Mouse (Mus musculus) layer of hippocampus, adult 2 months (tissue): ENCODE data around the gene Krt87. TPM values are rescaled to one million over a fixed set of nuclear protein-coding genes. Genes with fewer than 3 reads are reported as not detected.

Experiments
- DNase-seq, 2 experiments: peaks; one replicate each; pipeline ENCODE4 v3.0.0; 2022; ENCODE audit warnings: low spot score in 2 of 2
- H3K27ac ChIP-seq: fragments of 200-600 bp; 2 replicates; pipeline ENCODE4 v1.8.1; 2022
- H3K4me3 ChIP-seq: fragments of 200-600 bp; 2 replicates; pipeline ENCODE4 v1.8.1; 2022; ENCODE audit warnings: mild to moderate bottlenecking
- CTCF ChIP-seq: fragments of 200-600 bp; conservative IDR thresholded peaks from 2 replicates; pipeline ENCODE4 v1.8.1; 2022; ENCODE audit warnings: antibody characterized with exemption, mild to moderate bottlenecking, moderate library complexity
- total RNA-seq, 2 experiments: library from RNA; stranded (reverse); gene quantifications; 2 replicates each; pipeline ENCODE4 v1.2.3; 2021

The Krt87 gene
- total RNA-seq, 2 experiments from 2014 or later = 0.46 to 0.69 TPM

DNA sequence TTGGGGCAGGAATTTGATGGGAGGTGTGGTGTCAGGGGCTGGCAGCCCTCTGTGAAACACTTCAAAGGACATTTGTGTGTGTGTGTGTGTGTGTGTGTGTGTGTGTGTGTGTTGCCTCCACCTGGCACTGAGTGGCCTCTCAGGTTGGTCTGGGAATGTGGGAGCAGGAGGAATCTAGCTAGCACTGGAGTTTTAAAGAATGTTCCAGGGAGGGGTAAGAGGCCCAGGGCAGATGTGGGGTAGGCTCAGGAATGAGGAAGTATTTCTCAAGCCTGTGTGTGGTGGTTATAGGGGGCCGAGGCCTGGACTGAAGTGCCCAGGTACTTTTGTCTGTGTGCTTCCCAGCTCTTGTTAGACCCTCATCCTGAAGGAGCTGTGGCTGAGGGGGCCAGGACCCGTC, 27.8 kb downstream of the Krt87 start, which contains the start of gene Krt7:
TSS of gene Krt7 (plus strand) at position 269 of the 400 bp plus-strand sequence.
- no peak within 1 kb of the TSS for H3K27ac ChIP-seq
- TF ChIP-seq CTCF = no peak

DNA sequence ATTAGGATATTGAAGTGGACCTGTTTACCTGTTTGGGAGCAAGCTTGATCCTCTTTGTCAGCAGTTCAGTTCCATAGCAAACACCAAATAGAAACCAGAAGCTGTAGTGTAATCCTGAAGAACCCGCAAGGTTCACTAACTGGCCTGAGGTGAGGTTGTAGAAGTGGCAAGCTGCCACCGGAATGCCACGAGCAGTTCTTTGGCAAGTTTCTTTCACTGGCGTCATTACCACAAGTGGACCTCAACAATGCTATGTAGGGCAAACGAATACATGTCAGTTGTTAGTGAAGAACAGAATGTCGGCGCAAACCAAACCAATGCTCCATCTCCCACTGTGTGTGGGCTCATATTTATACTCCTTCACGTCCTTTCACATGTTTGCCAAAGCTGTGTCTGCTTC, 40.3 kb downstream of the Krt87 start:
- Histone ChIP-seq H3K27ac (no peak overlapping the region), H3K4me3 (no peak overlapping the region)
- no peak for TF ChIP-seq CTCF
- no peak for DNase-seq

More for the DNA sequence above, 27.8 kb downstream of the Krt87 start, which contains the start of gene Krt7:
- no peak within 1 kb of the TSS for H3K4me3 ChIP-seq
- no peak for DNase-seq

DNA sequence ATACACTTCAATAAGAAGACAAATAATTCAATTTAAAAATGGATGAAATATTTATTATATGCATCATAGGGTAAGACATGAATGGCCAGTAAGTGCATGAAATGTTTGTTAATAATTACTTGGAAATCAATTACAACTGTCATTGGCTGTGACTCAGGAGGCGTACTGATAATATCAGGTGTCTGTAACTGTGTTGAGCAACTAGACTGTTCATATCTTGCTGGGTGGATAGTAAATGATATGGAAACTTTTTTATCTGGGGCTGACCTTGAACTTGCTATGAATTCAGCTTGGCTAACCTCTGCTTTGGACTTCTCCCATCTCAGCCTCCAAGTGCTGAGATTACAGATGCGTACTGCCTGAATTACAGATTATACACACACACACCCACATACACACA, 40.9 kb downstream of the Krt87 start:
- Histone ChIP-seq H3K27ac (no peak overlapping the region), H3K4me3 (no peak overlapping the region)
- no peak for TF ChIP-seq CTCF
- no peak for DNase-seq

DNA sequence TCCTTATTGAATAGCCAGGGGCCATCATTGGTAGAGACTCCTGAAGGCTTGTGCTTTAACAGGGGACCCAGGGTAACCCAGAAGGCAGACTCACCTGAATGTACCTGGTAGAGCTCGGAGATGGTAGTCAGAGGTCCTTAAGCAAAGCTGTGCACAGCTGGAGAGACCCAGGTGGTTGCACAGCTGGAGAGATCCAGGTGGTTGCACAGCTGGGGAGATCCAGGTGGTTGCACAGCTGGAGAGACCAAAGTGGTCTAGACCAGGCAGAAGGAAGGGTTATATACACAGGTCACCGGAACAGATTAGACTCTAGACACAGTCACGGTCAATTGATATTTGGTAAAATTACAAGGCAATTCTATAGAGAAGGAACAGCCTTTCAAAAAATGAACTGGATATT, 41.7 kb downstream of the Krt87 start:
- TF ChIP-seq CTCF = no peak

DNA sequence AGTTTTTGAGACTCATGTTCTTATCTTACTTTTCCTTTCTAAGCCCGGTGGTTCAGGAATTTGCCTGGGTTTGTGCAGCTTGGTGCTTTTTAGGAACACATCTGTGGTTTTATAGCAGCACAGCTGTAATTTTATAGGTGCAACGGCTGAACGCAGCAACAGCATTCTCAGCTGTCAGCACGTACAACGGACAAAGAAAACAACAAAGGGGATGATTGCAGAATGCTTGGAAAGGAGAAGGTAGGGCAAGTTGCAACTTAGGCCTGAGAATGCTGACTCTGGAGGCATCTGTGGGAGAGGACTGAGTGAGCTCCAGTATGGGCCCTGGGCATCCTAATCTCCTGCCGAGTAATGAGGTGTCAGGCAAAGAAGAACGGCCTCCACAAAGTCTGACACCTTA, 42.1 kb downstream of the Krt87 start:
- no peak for TF ChIP-seq CTCF
- Histone ChIP-seq H3K4me3 (no peak overlapping the region), H3K27ac (no peak overlapping the region)
- no peak for DNase-seq

More for the DNA sequence above, 41.7 kb downstream of the Krt87 start:
- no peak for DNase-seq
- no peak overlapping the region for H3K4me3 ChIP-seq
- no peak overlapping the region for H3K27ac ChIP-seq

DNA sequence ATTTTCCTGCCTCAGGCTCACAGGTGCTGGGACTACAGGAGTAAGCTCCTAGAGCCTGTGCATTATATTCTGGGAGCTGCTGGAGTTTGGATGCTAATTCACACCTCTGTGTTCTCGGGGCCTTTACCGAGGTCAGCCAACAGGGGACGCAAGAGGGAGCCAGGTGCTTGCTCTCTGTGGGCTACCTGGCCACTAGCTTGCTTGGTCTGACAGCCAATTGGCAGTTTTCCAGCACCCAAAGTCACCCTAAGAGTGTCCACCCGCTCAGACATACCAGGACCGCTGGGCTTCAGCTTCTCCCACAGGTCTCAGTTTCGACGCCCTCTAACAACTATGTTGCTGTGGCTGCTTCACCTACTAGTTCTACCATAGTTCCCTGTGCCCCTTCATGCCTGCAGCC, 43.7 kb downstream of the Krt87 start:
- TF ChIP-seq CTCF = peak; percentile 27
- no peak for DNase-seq
- H3K27ac ChIP-seq = no peak overlapping the region
- H3K4me3 ChIP-seq = no peak overlapping the region

DNA sequence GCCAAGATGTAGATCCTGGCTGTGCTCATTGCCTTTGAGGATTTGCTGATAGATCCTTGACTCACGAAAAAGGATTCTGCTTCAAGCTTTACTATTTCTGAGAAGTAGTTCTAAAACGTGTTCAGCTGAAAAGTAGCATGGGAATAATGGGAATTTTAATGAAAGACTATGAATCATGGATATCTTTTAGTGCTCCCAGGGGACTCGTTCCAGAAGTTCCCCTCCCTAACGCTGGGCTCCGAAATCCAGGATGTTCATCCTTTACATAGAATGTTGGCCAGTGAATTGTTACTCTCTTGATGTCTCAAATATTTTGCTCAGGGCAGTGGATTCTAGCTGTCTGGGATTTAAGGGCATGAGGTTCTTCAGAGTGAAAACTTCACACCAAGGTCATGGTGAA, 46.4 kb downstream of the Krt87 start:
- Histone ChIP-seq H3K4me3 (no peak overlapping the region), H3K27ac (no peak overlapping the region)
- TF ChIP-seq CTCF = no peak
- no peak for DNase-seq

DNA sequence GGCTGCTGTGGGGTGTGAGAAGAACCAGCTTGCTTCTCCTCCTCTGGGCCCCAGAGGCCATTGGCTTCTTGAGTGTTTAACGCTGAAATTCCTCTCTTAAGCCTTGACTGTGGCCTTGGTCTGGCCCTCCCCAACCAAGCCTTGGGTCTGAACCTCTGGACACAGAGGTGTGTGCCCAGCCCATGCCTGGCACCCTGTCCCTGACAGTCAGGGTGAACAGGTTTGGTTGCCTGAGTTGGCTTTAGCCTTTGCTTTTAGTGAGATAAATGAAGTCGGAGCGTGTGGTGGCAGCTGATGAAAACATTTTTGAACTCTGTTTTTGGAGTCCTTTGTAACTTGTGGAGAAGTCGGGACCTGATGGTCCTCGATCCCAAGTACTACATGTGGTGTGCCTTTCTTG, 48.4 kb downstream of the Krt87 start:
- no peak for TF ChIP-seq CTCF
- DNase-seq = no peak
- H3K27ac ChIP-seq = no peak overlapping the region
- no peak overlapping the region for H3K4me3 ChIP-seq

DNA sequence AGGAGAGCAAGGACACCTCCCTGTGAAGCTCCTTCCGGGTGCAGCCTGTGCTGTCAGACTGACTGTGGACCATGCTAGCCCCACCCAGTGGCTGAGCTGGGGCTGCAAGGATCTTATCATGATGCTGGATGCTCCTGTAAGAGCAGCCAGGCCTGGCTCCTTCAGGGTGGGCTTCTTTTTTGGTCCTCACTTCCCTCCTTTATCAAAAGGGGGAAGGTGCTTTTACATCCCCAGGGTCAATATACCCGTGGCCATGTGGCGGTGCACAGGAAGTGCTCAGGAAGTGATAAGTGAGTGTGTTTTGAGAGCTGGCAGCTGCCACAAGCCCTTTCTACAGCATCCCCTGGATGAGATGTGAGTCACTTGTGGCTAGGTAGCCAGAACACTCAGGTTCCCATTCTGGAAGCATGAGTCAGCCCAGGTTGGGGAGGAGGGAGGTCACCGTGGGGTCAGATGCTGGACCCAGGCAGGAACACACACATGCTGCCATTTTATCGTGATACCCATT, 50.5 kb downstream of the Krt87 start:
- no peak overlapping the region for H3K4me3 ChIP-seq
- DNase-seq = no peak
- peak; percentile 68 for TF ChIP-seq CTCF
- no peak overlapping the region for H3K27ac ChIP-seq

DNA sequence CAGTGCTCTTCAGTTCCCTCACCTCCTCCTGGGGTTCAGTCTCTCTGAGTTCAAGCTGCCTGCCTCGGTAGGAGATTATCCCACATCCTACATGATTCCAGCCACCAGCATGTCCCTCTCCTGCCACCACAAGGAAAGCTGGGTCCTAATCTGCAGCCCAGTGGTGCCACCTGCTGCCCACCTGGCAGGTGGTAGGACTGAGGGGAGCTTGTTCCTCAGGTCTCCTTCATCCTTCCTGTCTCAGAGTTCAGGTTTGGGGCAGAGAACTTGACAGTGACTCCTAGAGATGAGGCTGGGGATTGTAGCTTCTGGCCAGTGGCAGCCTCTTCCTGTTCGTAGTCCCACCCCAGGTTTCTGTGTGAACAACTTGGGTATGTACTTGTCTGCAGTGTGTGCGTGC, 51.4 kb downstream of the Krt87 start:
- H3K27ac ChIP-seq = no peak overlapping the region
- TF ChIP-seq CTCF = peak; percentile 62
- no peak overlapping the region for H3K4me3 ChIP-seq
- no peak for DNase-seq

DNA sequence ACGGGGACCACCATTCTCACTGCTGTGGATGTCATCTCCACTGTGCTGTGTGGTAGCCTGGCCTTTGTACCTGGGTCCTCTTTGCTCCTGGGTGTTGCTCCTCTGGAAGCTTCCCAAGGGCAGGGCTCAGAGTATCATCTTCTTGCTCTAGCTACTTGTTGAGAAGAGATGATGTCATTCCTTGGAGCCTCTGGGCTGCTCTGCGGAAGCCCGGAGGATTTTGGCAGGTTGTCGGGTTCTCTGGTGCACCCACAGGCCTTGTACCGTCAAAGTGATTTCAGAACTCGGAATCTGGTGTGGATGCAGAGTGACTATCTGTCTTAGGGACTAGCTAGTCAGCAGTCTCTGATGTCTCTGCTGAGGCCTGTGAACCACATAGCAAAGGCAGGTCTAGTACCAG, 53.5 kb downstream of the Krt87 start:
- Histone ChIP-seq H3K4me3 (no peak overlapping the region), H3K27ac (no peak overlapping the region)
- DNase-seq = no peak
- TF ChIP-seq CTCF = no peak

DNA sequence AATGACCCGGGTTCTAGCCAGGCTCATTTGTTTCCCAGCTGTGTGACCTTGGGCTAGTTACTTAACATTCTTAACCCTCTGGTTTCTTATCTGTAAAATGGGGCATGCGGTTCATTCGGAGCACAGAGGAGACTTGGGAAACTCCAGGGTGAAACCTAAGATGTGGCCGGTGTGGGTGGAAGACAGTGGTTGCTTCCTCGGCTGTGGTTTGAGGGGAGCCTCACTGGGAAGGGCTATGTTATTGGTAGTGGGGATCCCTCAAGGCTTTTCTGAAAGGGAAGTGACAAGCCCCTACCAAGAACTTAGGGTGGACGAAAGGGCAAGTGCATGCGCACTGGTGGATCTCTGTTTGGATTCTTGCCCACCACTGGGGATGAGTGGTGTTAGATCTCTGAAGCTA, 54.0 kb downstream of the Krt87 start:
- H3K27ac ChIP-seq = no peak overlapping the region
- TF ChIP-seq CTCF = no peak
- no peak overlapping the region for H3K4me3 ChIP-seq
- DNase-seq = no peak

DNA sequence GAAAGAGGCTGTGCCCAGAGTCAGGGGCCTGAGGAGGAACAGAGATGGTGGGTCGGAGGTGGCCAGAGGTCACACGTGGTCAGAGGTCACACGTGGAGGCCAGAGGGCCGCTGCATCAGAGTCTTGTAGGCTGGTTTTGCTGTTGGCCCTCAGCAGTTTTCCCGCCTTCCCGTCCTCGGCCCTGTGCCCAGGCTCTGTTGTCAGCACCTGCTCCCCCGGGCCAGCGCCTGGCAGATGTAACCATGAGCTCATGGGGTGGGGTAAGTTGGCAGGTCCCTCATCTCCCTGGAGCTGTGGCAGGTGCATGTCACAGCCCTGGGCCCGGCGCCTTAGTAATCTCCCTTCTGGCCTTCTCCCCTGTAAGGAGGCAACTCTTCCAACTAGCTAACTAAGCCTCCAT, 55.8 kb downstream of the Krt87 start:
- no peak overlapping the region for H3K27ac ChIP-seq
- no peak for DNase-seq
- TF ChIP-seq CTCF = no peak
- no peak overlapping the region for H3K4me3 ChIP-seq

DNA sequence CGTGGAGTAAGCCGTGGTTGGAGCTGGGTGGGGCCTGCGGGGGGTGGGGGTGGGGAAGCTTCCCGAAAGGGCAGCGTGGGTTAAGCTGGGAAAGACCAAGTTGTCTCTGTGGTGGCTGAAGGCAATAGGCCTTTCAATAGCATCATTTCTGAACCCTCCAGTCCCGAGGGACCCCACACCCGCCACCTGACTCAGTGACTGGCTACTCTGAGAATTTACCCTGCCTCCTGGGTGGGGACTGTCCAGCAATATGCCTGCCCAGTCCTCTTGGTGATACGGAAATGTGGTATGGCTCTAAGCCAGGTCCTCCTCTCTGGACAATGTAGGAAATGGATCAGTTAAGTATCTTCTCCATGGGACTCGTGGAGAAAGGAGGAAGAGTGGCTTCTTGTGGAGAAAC, 56.8 kb downstream of the Krt87 start:
- Histone ChIP-seq H3K4me3 (no peak overlapping the region), H3K27ac (no peak overlapping the region)
- TF ChIP-seq CTCF = no peak
- DNase-seq = no peak

Other genes with a start within 250 kb of the Krt87 start
- gene Grasp, start 214.6 kb downstream of the Krt87 start, total RNA-seq = 10 to 100 TPM; 79.5 to 82.7 TPM
- gene Nr4a1, start 184.5 kb downstream of the Krt87 start, total RNA-seq = 10 to 100 TPM; 39.8 to 54.8 TPM
- gene Atg101, start 154.5 kb downstream of the Krt87 start, total RNA-seq = 10 to 100 TPM; 50.6 to 53.3 TPM
- under 1 TPM in 1 of 2 experiments, not detected in 1; 0.54 TPM for gene 6030408B16Rik, start 145.6 kb downstream of the Krt87 start, total RNA-seq
- under 1 TPM; 0.12 to 0.18 TPM for gene Krt80, start 68.6 kb downstream of the Krt87 start, total RNA-seq
- gene Krt7, start 27.8 kb downstream of the Krt87 start, total RNA-seq = not detected
- gene Krt88, start 8.9 kb upstream of the Krt87 start, total RNA-seq = not detected
- gene Krt81, start 24.9 kb upstream of the Krt87 start, total RNA-seq = not detected
- not detected for gene Krt86, start 34.7 kb upstream of the Krt87 start, total RNA-seq
- not detected for gene Krt83, start 52.7 kb upstream of the Krt87 start, total RNA-seq
- not detected for gene Gm49425, start 78.5 kb upstream of the Krt87 start, total RNA-seq
- gene Krt84, start 94.0 kb upstream of the Krt87 start, total RNA-seq = not detected
- not detected for gene Krt82, start 111.9 kb upstream of the Krt87 start, total RNA-seq
- not detected for gene Krt90, start 124.1 kb upstream of the Krt87 start, total RNA-seq
- not detected for gene Krt75, start 135.1 kb upstream of the Krt87 start, total RNA-seq
- gene Gm5414, start 189.4 kb upstream of the Krt87 start, total RNA-seq = not detected
- not detected for gene Gm5478, start 208.6 kb upstream of the Krt87 start, total RNA-seq
- gene Krt6b, start 241.5 kb upstream of the Krt87 start, total RNA-seq = not detected